Mouse (Mus musculus) hindbrain, postnatal 0 days (tissue): ENCODE data around the gene Lrrc17. TPM values are rescaled to one million over a fixed set of nuclear protein-coding genes. Genes with fewer than 3 reads are reported as not detected.

ENCODE experiments used
- ATAC-seq: fragments of 200-750 bp; cut with Nextera tagmentation; 2 replicates; pipeline ENCODE4 v1.8.0; 2017; ENCODE audit warnings: mild to moderate bottlenecking, moderate TSS enrichment, moderate library complexity
- DNase-seq: peaks from one replicate; pipeline ENCODE4 v3.0.0-alpha.2; 2015; ENCODE audit warnings: low spot score
- H3K27ac ChIP-seq: fragments of 300-500 bp; sonication (generic); 2 replicates; pipeline ENCODE4 v1.5.1; 2014; ENCODE audit warnings: mild to moderate bottlenecking
- H3K27me3 ChIP-seq: fragments of 300-500 bp; sonication (generic); 2 replicates; pipeline ENCODE4 v1.6.1; 2014; ENCODE audit warnings: low read length, mixed read lengths; ENCODE audit not compliant: insufficient read depth
- H3K36me3 ChIP-seq: fragments of 300-500 bp; sonication (generic); 2 replicates; pipeline ENCODE4 v1.6.1; 2014; ENCODE audit warnings: low read length, mixed read lengths; ENCODE audit not compliant: insufficient read depth
- H3K4me1 ChIP-seq: fragments of 300-500 bp; sonication (generic); 2 replicates; pipeline ENCODE4 v1.6.1; 2014; ENCODE audit warnings: antibody characterized with exemption, low read length, mixed read lengths; ENCODE audit not compliant: insufficient read depth
- H3K4me2 ChIP-seq: fragments of 300-500 bp; sonication (generic); 2 replicates; pipeline ENCODE4 v1.6.1; 2014; ENCODE audit warnings: low read depth, mild to moderate bottlenecking, low read length, moderate library complexity, mixed read lengths
- H3K4me3 ChIP-seq: fragments of 300-500 bp; sonication (generic); 2 replicates; pipeline ENCODE4 v1.5.1; 2014; ENCODE audit warnings: low read length
- H3K9ac ChIP-seq: fragments of 300-500 bp; sonication (generic); replicated peaks from 2 replicates; pipeline ENCODE4 v1.6.1; 2014; ENCODE audit warnings: mild to moderate bottlenecking, low read length, moderate library complexity, mixed read lengths
- H3K9me3 ChIP-seq: fragments of 300-500 bp; sonication (generic); 2 replicates; pipeline ENCODE4 v1.6.1; 2016; ENCODE audit warnings: low read length, mixed read lengths
- CTCF ChIP-seq: IDR thresholded peaks from 2 replicates; pipeline ENCODE4 v1.5.1; 2016; ENCODE audit warnings: antibody characterized with exemption, control low read depth, low read depth
- WGBS: fragments of 180-500 bp; shearing (Covaris S2); extraction: QIAGEN DNeasy Blood & Tissue Kit; methylation state at CpG from one replicate; pipeline ENCODE4 v1.1.7; 2014; 5-methylcytosine and 5-hydroxymethylcytosine counted together
- polyA plus RNA-seq: library from polyadenylated mRNA; unstranded; fragments of >200 nt; fragmentation: Nextera tagmentation; extraction: Ambion mirVana; gene quantifications from 2 replicates; pipeline ENCODE4 v1.2.1, GENCODE M21; 2015
- total RNA-seq: library from RNA; depleted of rRNA; stranded (reverse); fragments of >200 nt; gene quantifications from 2 replicates; pipeline ENCODE4 v1.2.3, GENCODE M21; 2014

The Lrrc17 gene
- total and polyA plus RNA-seq, 2 experiments from 2014 or later: 1.9 to 3.9 TPM

DNA sequence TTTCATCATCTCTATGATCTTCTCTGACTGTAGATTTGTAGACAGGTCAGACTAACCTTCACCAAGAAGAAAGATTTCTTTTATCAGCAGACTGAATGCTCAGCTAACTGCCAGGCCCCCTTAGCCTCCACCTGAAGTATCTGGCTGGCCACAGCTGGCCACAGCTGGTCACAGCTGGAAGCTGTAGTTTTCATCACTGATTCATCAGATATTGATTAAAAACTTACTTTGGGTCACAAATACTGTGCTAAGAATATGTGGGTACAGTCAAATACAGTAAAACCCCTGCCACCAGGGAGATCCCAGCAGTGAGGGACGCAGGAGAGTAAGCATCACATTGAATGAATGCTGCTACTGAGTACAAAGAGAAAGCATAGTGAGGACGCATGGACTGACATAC, 11.2 kb upstream of the Lrrc17 start:
- Histone ChIP-seq H3K36me3 (no peaks in the 10 kb centered on the region), H3K4me2 (no peak overlapping the region), H3K9ac (no peak overlapping the region), H3K27ac (no peak overlapping the region), H3K4me3 (no peak overlapping the region), H3K4me1 (no peaks in the 10 kb centered on the region), H3K9me3 (peaks cover 3% of the 10 kb centered on the region; the same call in 1 of the 2 replicates), H3K27me3 (no peaks in the 10 kb centered on the region)
- ATAC-seq: no peak
- no peak for TF ChIP-seq CTCF
- WGBS: 86% methylated on average over 2 of the region's 2 CpGs
- DNase-seq: no peak

DNA sequence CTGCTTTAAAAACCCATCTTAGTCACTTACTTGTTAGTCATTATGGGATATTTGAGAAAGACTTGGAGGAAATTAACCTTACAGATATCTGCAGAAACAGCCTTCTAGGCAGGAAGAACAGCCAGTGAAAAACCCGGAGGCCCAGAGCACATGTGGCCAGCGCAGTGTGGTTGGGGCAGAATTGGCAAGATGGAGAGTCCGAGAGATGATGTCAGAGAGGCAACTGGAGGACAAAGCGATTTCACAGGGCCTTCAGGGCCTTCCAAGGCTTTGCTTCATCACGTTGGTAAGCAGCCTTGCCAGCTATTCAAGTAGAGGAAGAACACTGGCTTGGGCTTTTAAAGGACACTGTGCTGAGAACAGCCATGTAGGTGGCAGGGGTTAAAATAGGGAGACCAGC, 10.4 kb upstream of the Lrrc17 start:
- no peaks in the 10 kb centered on the region for H3K27me3 ChIP-seq
- peaks cover 3% of the 10 kb centered on the region; the same call in 1 of the 2 replicates for H3K9me3 ChIP-seq
- DNase-seq (no peak), ATAC-seq (no peak)
- TF ChIP-seq CTCF: no peak
- H3K4me1 ChIP-seq: no peaks in the 10 kb centered on the region
- H3K9ac ChIP-seq: no peak overlapping the region
- H3K36me3 ChIP-seq: no peaks in the 10 kb centered on the region
- H3K27ac ChIP-seq: no peak overlapping the region
- 82% methylated on average over 5 of the region's 5 CpGs for WGBS
- H3K4me2 ChIP-seq: no peak overlapping the region
- no peak overlapping the region for H3K4me3 ChIP-seq

DNA sequence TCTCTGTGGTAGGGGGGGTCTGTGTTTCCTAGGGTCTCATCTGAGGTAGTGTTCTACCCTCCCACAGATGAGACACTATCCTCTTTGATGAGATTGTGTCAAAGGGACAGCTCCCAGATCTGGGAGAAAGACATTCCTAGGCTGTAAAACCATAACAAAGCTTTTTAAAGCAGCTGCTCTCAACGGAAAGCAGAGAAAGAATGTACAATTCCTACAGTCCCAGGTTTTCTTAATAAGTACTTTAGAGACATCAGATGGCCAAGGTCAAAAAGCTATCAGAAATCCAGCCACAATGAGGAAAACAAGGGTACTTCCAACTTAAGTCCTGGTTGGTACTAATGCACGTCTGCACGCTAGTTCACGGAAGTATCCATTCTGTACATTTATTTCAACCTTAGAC, 1.1 kb upstream of the Lrrc17 start:
- ATAC-seq: no peak
- no peak overlapping the region for H3K27ac ChIP-seq
- DNase-seq: no peak
- H3K9ac ChIP-seq: no peak overlapping the region
- H3K4me3 ChIP-seq: no peak overlapping the region
- WGBS: 85% methylated on average over 4 of the region's 4 CpGs
- no peaks in the 10 kb centered on the region for H3K9me3 ChIP-seq
- no peak overlapping the region for H3K4me2 ChIP-seq
- H3K4me1 ChIP-seq: no peaks in the 10 kb centered on the region
- TF ChIP-seq CTCF: no peak
- H3K27me3 ChIP-seq: no peaks in the 10 kb centered on the region
- no peaks in the 10 kb centered on the region for H3K36me3 ChIP-seq

DNA sequence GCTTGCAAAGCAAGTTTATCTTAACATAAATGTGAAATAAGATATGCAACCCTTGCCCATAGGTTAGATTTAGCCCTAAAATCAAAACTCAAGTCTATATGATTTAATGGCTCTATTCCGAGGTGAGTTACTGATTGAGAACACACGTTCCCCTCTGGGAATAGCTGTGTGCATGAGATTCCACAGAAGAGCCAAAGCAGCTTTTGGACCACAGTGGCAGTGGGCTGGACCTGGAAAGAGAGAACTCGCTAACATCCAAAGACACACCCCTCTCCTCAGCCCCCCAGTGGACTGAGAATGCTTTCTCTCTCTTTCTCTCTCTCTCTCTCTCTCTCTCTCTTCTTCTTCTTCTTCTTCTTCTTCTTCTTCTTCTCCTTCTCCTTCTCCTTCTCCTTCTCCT, 1.5 kb downstream of the Lrrc17 start:
- Histone ChIP-seq H3K4me1 (no peaks in the 10 kb centered on the region), H3K9me3 (no peaks in the 10 kb centered on the region), H3K27me3 (no peaks in the 10 kb centered on the region), H3K4me2 (no peak overlapping the region), H3K9ac (no peak overlapping the region), H3K27ac (no peak overlapping the region), H3K4me3 (no peak overlapping the region), H3K36me3 (no peaks in the 10 kb centered on the region)
- ATAC-seq: no peak
- WGBS: 61% methylated on average over 3 of the region's 3 CpGs
- TF ChIP-seq CTCF: no peak
- no peak for DNase-seq

DNA sequence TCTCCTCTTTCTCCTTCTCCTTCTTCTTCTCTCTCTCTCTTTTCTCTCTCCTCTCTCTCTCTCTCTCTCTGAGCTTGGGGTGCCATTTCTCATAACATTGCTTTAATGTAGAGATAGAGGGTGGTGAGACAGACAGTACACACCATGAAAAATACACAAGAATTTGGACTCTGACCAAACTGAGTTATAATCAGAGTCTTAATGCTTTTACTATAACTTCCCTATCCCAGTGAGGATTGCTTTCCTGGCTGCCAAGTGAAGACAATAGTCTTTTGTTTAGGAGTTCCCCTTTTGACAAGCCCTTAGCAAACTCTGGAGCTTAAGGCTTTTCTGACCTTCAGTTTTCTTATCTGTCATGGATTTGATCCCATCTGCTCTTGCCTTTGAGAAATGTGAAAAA, 1.9 kb downstream of the Lrrc17 start:
- H3K9ac ChIP-seq: no peak overlapping the region
- no peaks in the 10 kb centered on the region for H3K9me3 ChIP-seq
- H3K36me3 ChIP-seq: no peaks in the 10 kb centered on the region
- H3K27ac ChIP-seq: no peak overlapping the region
- ATAC-seq (no peak), DNase-seq (no peak)
- no peaks in the 10 kb centered on the region for H3K4me1 ChIP-seq
- H3K4me2 ChIP-seq: no peak overlapping the region
- H3K27me3 ChIP-seq: no peaks in the 10 kb centered on the region
- no peak for TF ChIP-seq CTCF
- H3K4me3 ChIP-seq: no peak overlapping the region

DNA sequence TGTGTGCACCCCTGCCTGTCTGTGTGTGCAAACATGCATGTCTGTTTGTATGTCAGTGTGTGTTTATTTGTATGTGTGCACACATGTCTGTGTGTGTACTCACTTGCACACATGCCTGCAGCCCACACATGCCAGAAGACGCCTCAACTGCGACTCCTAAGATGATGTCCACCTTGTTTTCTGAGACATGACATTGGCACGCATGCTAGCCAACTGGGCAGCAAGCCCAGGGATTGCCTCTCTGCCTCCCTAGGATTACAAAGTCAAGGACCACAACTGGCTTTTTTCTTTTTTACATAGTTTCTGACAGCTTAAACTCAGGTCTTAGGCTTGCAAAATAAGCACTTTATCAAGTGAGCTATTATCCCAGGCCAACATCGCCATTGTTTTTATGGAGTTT, 2.4 kb downstream of the Lrrc17 start:
- H3K9me3 ChIP-seq: no peaks in the 10 kb centered on the region
- 55% methylated on average over 4 of the region's 4 CpGs for WGBS
- no peak for ATAC-seq
- H3K27me3 ChIP-seq: no peaks in the 10 kb centered on the region
- H3K4me3 ChIP-seq: no peak overlapping the region
- no peak overlapping the region for H3K9ac ChIP-seq
- no peak overlapping the region for H3K27ac ChIP-seq
- H3K4me2 ChIP-seq: no peak overlapping the region
- no peak for DNase-seq
- TF ChIP-seq CTCF: no peak
- H3K36me3 ChIP-seq: no peaks in the 10 kb centered on the region
- no peaks in the 10 kb centered on the region for H3K4me1 ChIP-seq

DNA sequence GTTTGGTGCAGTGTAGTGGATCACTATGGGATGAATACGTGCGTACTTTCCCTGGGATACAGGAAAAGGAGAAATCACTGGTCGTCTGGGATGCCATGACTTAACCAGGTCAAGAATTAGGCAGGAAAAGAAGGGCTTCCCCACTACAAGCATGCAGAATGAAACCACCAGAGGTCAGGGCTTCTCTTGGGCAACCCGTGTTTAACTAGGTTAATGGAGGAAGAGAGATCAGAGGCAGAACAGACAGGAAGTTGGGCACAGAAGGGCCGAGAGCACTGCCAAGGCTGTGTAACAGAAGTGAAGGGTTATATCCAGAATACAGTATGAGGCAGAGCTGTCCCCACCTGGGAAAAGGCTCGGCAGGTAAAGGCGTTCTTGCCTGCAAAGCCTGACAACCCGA, 3.6 kb downstream of the Lrrc17 start:
- TF ChIP-seq CTCF: no peak
- WGBS: 86% methylated on average over 8 of the region's 8 CpGs
- H3K27me3 ChIP-seq: no peaks in the 10 kb centered on the region

DNA sequence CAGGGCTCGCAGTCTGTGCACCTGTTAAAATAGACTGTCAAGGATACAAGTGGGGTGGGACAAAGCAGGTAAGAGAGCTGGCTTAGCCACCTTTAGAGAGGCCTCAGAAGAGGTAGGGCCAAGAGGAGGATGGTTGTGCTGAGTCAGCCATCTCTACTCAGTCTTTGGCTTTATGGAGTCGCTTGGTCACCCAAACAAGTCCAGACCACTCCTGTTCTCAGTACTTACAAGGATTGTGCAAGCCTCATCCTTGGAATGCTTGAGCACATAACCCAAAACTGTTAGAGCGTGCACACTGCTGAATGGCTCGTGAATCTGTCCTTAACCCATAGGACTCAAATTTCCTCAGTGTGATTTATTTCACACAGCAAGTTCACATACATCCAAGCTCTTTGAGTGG, 10.3 kb downstream of the Lrrc17 start:
- no peak for ATAC-seq
- no peaks in the 10 kb centered on the region for H3K36me3 ChIP-seq
- H3K27me3 ChIP-seq: no peaks in the 10 kb centered on the region
- WGBS: 83% methylated on average over 4 of the region's 4 CpGs
- no peak for DNase-seq
- no peak overlapping the region for H3K4me2 ChIP-seq
- no peaks in the 10 kb centered on the region for H3K4me1 ChIP-seq
- no peak overlapping the region for H3K9ac ChIP-seq
- H3K27ac ChIP-seq: no peak overlapping the region
- no peaks in the 10 kb centered on the region for H3K9me3 ChIP-seq
- no peak overlapping the region for H3K4me3 ChIP-seq
- TF ChIP-seq CTCF: no peak

More for the DNA sequence above, 3.6 kb downstream of the Lrrc17 start:
- Histone ChIP-seq H3K4me1 (no peaks in the 10 kb centered on the region), H3K4me2 (no peak overlapping the region), H3K9ac (no peak overlapping the region), H3K36me3 (no peaks in the 10 kb centered on the region), H3K9me3 (no peaks in the 10 kb centered on the region), H3K27ac (no peak overlapping the region), H3K4me3 (no peak overlapping the region)
- ATAC-seq (no peak), DNase-seq (no peak)
